Mouse (Mus musculus): ENCODE data around the gene Enho. TPM values are rescaled to one million over a fixed set of nuclear protein-coding genes. Genes with fewer than 3 reads are reported as not detected.
A peak's percentile ranks its signal among the peaks of the same experiment; 100 is the strongest.
"Not testable (repeated sequence)": the region's sequence is repeated elsewhere in the genome, so short reads cannot be mapped to it uniquely, and the experiment has no call there.

Enho gene
- 58.3 and 66.4 TPM in 2 replicates for polyA plus RNA-seq (2015; fragmentation: Nextera tagmentation; extraction: Ambion mirVana)

DNA sequence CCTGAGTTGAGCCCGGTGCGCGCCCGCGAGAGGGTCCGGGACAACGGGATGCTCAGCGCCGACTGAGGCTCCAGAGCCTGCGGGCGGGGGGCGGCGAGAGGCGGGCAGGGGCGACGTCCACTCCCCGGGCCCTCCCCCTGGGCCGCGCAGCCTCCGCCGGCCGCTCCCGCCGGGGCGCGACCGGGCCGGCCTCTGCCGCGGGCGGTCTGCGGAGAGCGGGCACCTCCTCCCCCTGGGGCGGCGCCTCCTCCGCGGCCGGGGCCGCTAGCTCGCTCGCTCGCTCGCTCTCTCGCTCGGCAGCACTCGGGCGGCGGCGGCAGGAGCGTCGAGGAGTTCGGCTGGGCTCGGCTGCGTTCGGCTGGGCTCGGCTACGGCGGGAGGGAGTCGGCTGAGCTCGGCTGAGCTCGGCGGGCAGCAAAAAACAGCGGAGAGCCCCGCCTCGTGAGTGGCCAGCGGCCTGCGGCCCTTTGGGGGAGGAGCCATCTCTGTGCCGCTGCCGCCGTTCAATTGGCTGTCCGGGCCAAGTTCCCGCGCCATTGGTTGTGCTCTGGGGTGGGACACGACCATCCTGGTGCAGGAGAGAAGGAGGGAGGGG lies at the start of gene Enho:
Gene Enho, minus strand, starts transcription at position 412 of the 595 bp plus-strand sequence.
- under 1% methylated on average over 64 of the region's 74 CpGs for WGBS
- Histone ChIP-seq H3K27me3 (no peaks in the 10 kb centered on the region), H3K27ac (replicated peaks) (peak within 1 kb of the TSS; percentile 91), H3K9ac (replicated peaks) (peak within 1 kb of the TSS; percentile 96), H3K9me3 (no peaks in the 10 kb centered on the region), H3K4me2 (replicated peaks) (peak within 1 kb of the TSS; percentile 61), H3K4me3 (peak within 1 kb of the TSS; percentile 84), H3K4me1 (peaks cover 36% of the 10 kb centered on the region), H3K36me3 (no peaks in the 10 kb centered on the region)
- ATAC-seq (replicated peaks): peak; percentile 91

GRCm38 (mm10) chr4:41688562-41688961 lies 48.4 kb upstream of the Enho start:
- peaks cover 21% of the 10 kb centered on the region for H3K4me1 ChIP-seq
- H3K4me3 ChIP-seq; H3K9me3 ChIP-seq; H3K36me3 ChIP-seq; H3K4me2 ChIP-seq (replicated peaks); ATAC-seq (replicated peaks); H3K27me3 ChIP-seq: not testable (repeated sequence)
- 0 out of 2 replicates have a peak overlapping the region, but pooled peaks have one; percentile 15 for H3K9ac ChIP-seq (replicated peaks)
- 25% methylated on average over 1 of the region's 1 CpGs for WGBS
- peak overlapping the region; percentile 54; the same call in 1 of the 2 replicates for H3K27ac ChIP-seq (replicated peaks)

GRCm38 (mm10) chr4:41685882-41686492 lies 45.9 kb upstream of the Enho start:
- Histone ChIP-seq H3K4me1 (peaks cover 36% of the 10 kb centered on the region), H3K27ac (replicated peaks) (peak overlapping the region; percentile 54)
- H3K4me2 ChIP-seq (replicated peaks); H3K4me3 ChIP-seq; H3K9me3 ChIP-seq; H3K36me3 ChIP-seq; H3K27me3 ChIP-seq; H3K9ac ChIP-seq (replicated peaks): not testable (repeated sequence)
- 0 out of 2 replicates have a peak, but pooled peaks have one; percentile 10 for ATAC-seq (replicated peaks)
- WGBS: 9% methylated on average over 10 of the region's 10 CpGs

DNA sequence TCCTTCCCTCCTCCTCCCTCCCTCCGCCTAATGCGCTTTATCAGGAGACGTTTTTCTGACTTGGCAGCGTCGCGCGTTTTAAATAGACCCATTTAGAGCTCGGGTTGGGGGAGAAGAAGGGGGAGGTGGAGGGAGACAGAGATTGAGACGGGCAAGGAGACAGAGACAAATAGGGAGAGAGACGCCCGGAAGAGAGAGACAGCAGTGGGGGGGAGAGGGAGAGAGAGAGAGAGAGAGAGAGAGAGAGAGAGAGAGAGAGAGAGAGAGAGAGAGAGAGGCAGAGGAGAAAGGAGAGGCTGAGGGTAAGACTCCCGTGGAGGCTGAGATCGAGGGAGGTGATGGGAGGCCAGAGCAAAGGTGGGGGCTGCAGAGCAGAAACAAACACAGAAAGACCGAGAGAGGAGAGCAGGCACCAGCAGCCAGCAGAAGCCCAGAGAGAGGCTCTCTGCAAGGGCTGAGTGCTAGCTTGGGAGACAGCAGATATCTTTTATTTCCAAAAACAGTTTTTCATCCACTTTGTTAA lies 44.9 kb upstream of the Enho start:
- peak overlapping the region; percentile 35 for H3K4me2 ChIP-seq (replicated peaks)

GRCm38 (mm10) chr4:41684131-41684930 lies 44.2 kb upstream of the Enho start:
- H3K4me1 ChIP-seq: peaks cover 52% of the 10 kb centered on the region
- 3% methylated on average over 26 of the region's 27 CpGs for WGBS
- H3K27me3 ChIP-seq; H3K9me3 ChIP-seq; H3K36me3 ChIP-seq; H3K9ac ChIP-seq (replicated peaks): not testable (repeated sequence)
- H3K27ac ChIP-seq (replicated peaks): peak overlapping the region; percentile 82
- peak overlapping the region; percentile 35 for H3K4me2 ChIP-seq (replicated peaks)
- peak overlapping the region; percentile 15; the same call in 1 of the 2 replicates for H3K4me3 ChIP-seq
- ATAC-seq (replicated peaks): peak; percentile 36

More for the DNA sequence above, 44.9 kb upstream of the Enho start:
- not testable (repeated sequence) for H3K4me3 ChIP-seq; H3K36me3 ChIP-seq; H3K27me3 ChIP-seq; H3K9ac ChIP-seq (replicated peaks); H3K9me3 ChIP-seq; ATAC-seq (replicated peaks)
- Histone ChIP-seq H3K4me1 (peaks cover 45% of the 10 kb centered on the region), H3K27ac (replicated peaks) (peak overlapping the region; percentile 82)
- 0% methylated on average over 14 of the region's 14 CpGs for WGBS

DNA sequence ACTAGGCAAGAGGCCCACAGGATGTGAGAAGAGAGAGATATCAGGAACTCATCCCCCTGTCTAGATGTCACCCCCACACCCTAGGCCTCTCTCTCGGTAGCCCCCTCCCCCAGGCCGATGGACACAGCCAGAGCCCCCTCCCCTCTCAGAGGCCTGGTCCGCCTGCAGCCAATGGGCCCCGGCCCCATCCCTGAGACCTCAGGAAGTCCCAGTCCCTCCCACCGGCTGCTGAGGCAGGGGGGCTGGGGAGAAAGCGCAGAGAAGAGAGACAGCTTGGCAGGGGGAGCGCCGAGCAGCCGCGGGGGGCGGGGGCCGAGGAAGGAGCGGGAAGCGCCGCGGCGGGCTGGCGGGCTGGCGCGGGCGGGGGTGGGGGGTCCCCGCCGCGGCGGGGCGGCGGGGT lies 43.2 kb upstream of the Enho start:
- peaks cover 57% of the 10 kb centered on the region for H3K4me1 ChIP-seq
- not testable (repeated sequence) for H3K27me3 ChIP-seq; H3K9ac ChIP-seq (replicated peaks); H3K36me3 ChIP-seq; H3K9me3 ChIP-seq
- peak; percentile 26 for ATAC-seq (replicated peaks)
- peak overlapping the region; percentile 75; the same call in 1 of the 2 replicates for H3K27ac ChIP-seq (replicated peaks)
- peak overlapping the region; percentile 25; the same call in 1 of the 2 replicates for H3K4me3 ChIP-seq
- 0 out of 2 replicates have a peak overlapping the region, but pooled peaks have one; percentile 31 for H3K4me2 ChIP-seq (replicated peaks)
- 6% methylated on average over 2 of the region's 27 CpGs for WGBS

GRCm38 (mm10) chr4:41682789-41683188 lies 42.7 kb upstream of the Enho start:
- Histone ChIP-seq H3K4me3 (no peak overlapping the region), H3K27me3 (no peaks in the 10 kb centered on the region), H3K4me2 (replicated peaks) (peak overlapping the region; percentile 5; the same call in 1 of the 2 replicates), H3K36me3 (no peaks in the 10 kb centered on the region), H3K9me3 (no peaks in the 10 kb centered on the region), H3K27ac (replicated peaks) (peak overlapping the region; percentile 75), H3K4me1 (peaks cover 62% of the 10 kb centered on the region), H3K9ac (replicated peaks) (peak overlapping the region; percentile 24; the same call in 1 of the 2 replicates)
- WGBS: 29% methylated on average over 6 of the region's 6 CpGs
- ATAC-seq (replicated peaks): no peak

- WGBS: 50% methylated on average over 10 of the region's 10 CpGs
- no peaks in the 10 kb centered on the region for H3K27me3 ChIP-seq
- H3K4me2 ChIP-seq (replicated peaks): no peak overlapping the region
- no peak overlapping the region for H3K9ac ChIP-seq (replicated peaks)
- peaks cover 68% of the 10 kb centered on the region for H3K4me1 ChIP-seq
- H3K27ac ChIP-seq (replicated peaks): peak overlapping the region; percentile 75
- H3K4me3 ChIP-seq: no peak overlapping the region
- no peaks in the 10 kb centered on the region for H3K9me3 ChIP-seq
- no peaks in the 10 kb centered on the region for H3K36me3 ChIP-seq
- ATAC-seq (replicated peaks): peak; percentile 37
Measured at GRCm38 (mm10) chr4:41681947-41682346, 41.8 kb upstream of the Enho start.

DNA sequence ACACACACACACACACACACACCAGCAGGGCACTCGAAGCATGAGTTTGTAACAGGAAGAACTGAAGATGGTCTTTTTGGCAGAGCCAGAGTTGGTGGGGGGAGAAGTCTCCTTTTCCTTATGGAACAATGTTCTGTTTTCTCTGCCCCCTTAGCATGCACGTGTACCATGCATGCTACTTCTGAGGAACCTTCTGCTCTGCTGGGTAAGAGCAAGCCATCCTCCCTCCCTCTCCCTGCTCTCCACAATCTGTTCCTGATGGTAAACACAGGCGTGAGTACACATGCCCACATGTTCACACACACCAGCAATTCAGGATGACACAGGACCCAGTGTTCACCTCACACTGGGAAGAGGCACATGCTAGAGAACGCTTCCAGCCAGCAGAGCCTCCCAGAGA lies 41.1 kb upstream of the Enho start:
- Histone ChIP-seq H3K4me3 (no peak overlapping the region), H3K27ac (replicated peaks) (peak overlapping the region; percentile 46), H3K4me2 (replicated peaks) (no peak overlapping the region), H3K36me3 (no peaks in the 10 kb centered on the region), H3K4me1 (peaks cover 73% of the 10 kb centered on the region), H3K27me3 (no peaks in the 10 kb centered on the region), H3K9me3 (no peaks in the 10 kb centered on the region), H3K9ac (replicated peaks) (no peak overlapping the region)
- WGBS: 31% methylated on average over 4 of the region's 4 CpGs
- no peak for ATAC-seq (replicated peaks)

- ATAC-seq (replicated peaks): no peak
- 17% methylated on average over 2 of the region's 2 CpGs for WGBS
Measured at GRCm38 (mm10) chr4:41679291-41679690, 39.2 kb upstream of the Enho start.

GRCm38 (mm10) chr4:41678863-41679262 lies 38.7 kb upstream of the Enho start:
- ATAC-seq (replicated peaks): no peak
- H3K36me3 ChIP-seq: no peaks in the 10 kb centered on the region
- no peaks in the 10 kb centered on the region for H3K9me3 ChIP-seq
- H3K27me3 ChIP-seq: no peaks in the 10 kb centered on the region
- no peak overlapping the region for H3K4me3 ChIP-seq
- H3K27ac ChIP-seq (replicated peaks): 0 out of 2 replicates have a peak overlapping the region, but pooled peaks have one; percentile 8
- H3K9ac ChIP-seq (replicated peaks): no peak overlapping the region
- peaks cover 79% of the 10 kb centered on the region for H3K4me1 ChIP-seq
- WGBS: 69% methylated on average over 6 of the region's 6 CpGs
- H3K4me2 ChIP-seq (replicated peaks): no peak overlapping the region

More at GRCm38 (mm10) chr4:41679291-41679690, 39.2 kb upstream of the Enho start:
- Histone ChIP-seq H3K4me2 (replicated peaks) (no peak overlapping the region), H3K9me3 (no peaks in the 10 kb centered on the region), H3K4me1 (peaks cover 82% of the 10 kb centered on the region), H3K27me3 (no peaks in the 10 kb centered on the region), H3K27ac (replicated peaks) (0 out of 2 replicates have a peak overlapping the region, but pooled peaks have one; percentile 8), H3K4me3 (no peak overlapping the region), H3K36me3 (no peaks in the 10 kb centered on the region), H3K9ac (replicated peaks) (no peak overlapping the region)
